12 mouse cellular contexts compared by ENCODE assay signal in genomic region chr8:81768731-81769445, GRCm38 (mm10).
DNase-seq lines count a peak whose midpoint lies in the region; ATAC-seq and TF ChIP-seq lines count a peak whose summit lies in the region.
"Had no signal": no experiment of that assay in that cellular context is flagged by ENCODE, and none has a peak within 500 bp of the region (broad histone marks: within the 10 kb centered on the region; RNA-seq: fewer than 3 reads in every experiment).

No protein-coding gene starts in this region.

- no peak overlapping the region for H3K4me3 ChIP-seq in heart, embryonic 11.5 days (ENCODE audit: low read depth, low read length)
- peak overlapping the region; percentile 66; the same call in 1 of the 2 replicates for H3K4me3 ChIP-seq in G1E (ENCODE audit: low read depth, low read length)
- peak overlapping the region; percentile 36 for H3K4me3 ChIP-seq in limb, embryonic 13.5 days
- H3K4me3 ChIP-seq in left cerebral cortex, adult 2 months: no peak overlapping the region
- H3K4me3 ChIP-seq: forebrain, embryonic 15.5 days had no signal

- no peak for DNase-seq in heart, adult 11 months
- peak; percentile 10 for DNase-seq in kidney, postnatal 14 days
- DNase-seq in kidney, adult 8-10 months: no peak
- no peak for DNase-seq in G1E (ENCODE audit: low spot score)
- no peak for DNase-seq in left cerebral cortex, postnatal 36 days (ENCODE audit: low spot score in 2 of 2)
- DNase-seq in left cerebral cortex, adult 2 months (ENCODE audit: extremely low spot score in 1 of 2, low spot score in 2 of 2): no peak
- DNase-seq: cerebellum, postnatal 25 days; heart, adult 18-20 months had no signal

- H3K9ac ChIP-seq in heart, embryonic 11.5 days (ENCODE audit: low read depth, low read length): no peak overlapping the region
- no peak overlapping the region for H3K9ac ChIP-seq in limb, embryonic 13.5 days
- H3K9ac ChIP-seq: forebrain, embryonic 15.5 days; stomach, embryonic 15.5 days had no signal

- H3K4me2 ChIP-seq in heart, embryonic 11.5 days: peak overlapping the region; percentile 59
- peak overlapping the region; percentile 61 for H3K4me2 ChIP-seq in limb, embryonic 13.5 days (replicated peaks)

- no peaks in the 10 kb centered on the region for H3K27me3 ChIP-seq in heart, embryonic 11.5 days (ENCODE audit: control insufficient read depth, insufficient read depth, low read length)
- no peaks in the 10 kb centered on the region for H3K27me3 ChIP-seq in G1E (ENCODE audit: insufficient read depth, low read length)
- H3K27me3 ChIP-seq in limb, embryonic 13.5 days: no peaks in the 10 kb centered on the region
- H3K27me3 ChIP-seq: stomach, embryonic 15.5 days had no signal

- no peak overlapping the region for H3K27ac ChIP-seq in heart, embryonic 11.5 days (ENCODE audit: low read depth, low read length)
- no peak overlapping the region for H3K27ac ChIP-seq in limb, embryonic 13.5 days
- H3K27ac ChIP-seq in left cerebral cortex, adult 2 months: no peak overlapping the region
- H3K27ac ChIP-seq: forebrain, embryonic 15.5 days had no signal

- no peak for TF ChIP-seq CTCF in G1E (IDR thresholded peaks at IDR 0.05; ENCODE audit: low read depth, low read length)
- no peak for TF ChIP-seq CTCF in left cerebral cortex, adult 2 months (IDR thresholded peaks at IDR 0.05)

- intact Hi-C loops in left cerebral cortex, postnatal 36 days (cut with DNase I): no loop called here
- intact Hi-C loops in left cerebral cortex, adult 2 months (cut with DNase I): no loop called here

- 63% methylated on average over 2 of the region's 2 CpGs for WGBS in heart, embryonic 11.5 days (ENCODE audit: insufficient replicate concordance)
- WGBS in limb, embryonic 13.5 days: 16% methylated on average over 2 of the region's 2 CpGs

- peaks cover 3% of the 10 kb centered on the region; the same call in 1 of the 2 replicates for H3K4me1 ChIP-seq in heart, embryonic 11.5 days (ENCODE audit: control insufficient read depth, insufficient read depth, low read length)
- H3K4me1 ChIP-seq in G1E (ENCODE audit: insufficient read depth, low read depth, low read length): peaks cover 71% of the 10 kb centered on the region
- peaks cover 47% of the 10 kb centered on the region for H3K4me1 ChIP-seq in limb, embryonic 13.5 days
- H3K4me1 ChIP-seq: stomach, embryonic 15.5 days had no signal

- ATAC-seq in heart, embryonic 11.5 days (replicated peaks; ENCODE audit: insufficient number of reproducible peaks, low FRiP score, low TSS enrichment): no peak
- no peak for ATAC-seq in G1E (ENCODE audit: extremely low read depth, insufficient number of reproducible peaks, low FRiP score, poor library complexity, severe bottlenecking)
- ATAC-seq in limb, embryonic 13.5 days (ENCODE audit: low FRiP score, low read depth): no peak
- ATAC-seq: forebrain, embryonic 15.5 days had no signal

- no peaks in the 10 kb centered on the region for H3K9me3 ChIP-seq in heart, embryonic 11.5 days (replicated peaks; ENCODE audit: control insufficient read depth, low read length)
- no peaks in the 10 kb centered on the region for H3K9me3 ChIP-seq in G1E (replicated peaks)
- no peaks in the 10 kb centered on the region for H3K9me3 ChIP-seq in limb, embryonic 13.5 days
- H3K9me3 ChIP-seq: forebrain, embryonic 15.5 days; stomach, embryonic 15.5 days had no signal

- H3K36me3 ChIP-seq in heart, embryonic 11.5 days (ENCODE audit: control insufficient read depth, insufficient read depth, low read length): no peaks in the 10 kb centered on the region
- H3K36me3 ChIP-seq in G1E (replicated peaks): peaks cover 8% of the 10 kb centered on the region
- no peaks in the 10 kb centered on the region for H3K36me3 ChIP-seq in limb, embryonic 13.5 days
- H3K36me3 ChIP-seq: forebrain, embryonic 15.5 days; stomach, embryonic 15.5 days had no signal

Comparison
In these comparisons a context has a peak if more than half of its experiments do, and no peak if none do; other contexts are left out.
1. H3K4me3 ChIP-seq: peak in G1E (single experiment) and limb, embryonic 13.5 days (single experiment); none in heart, embryonic 11.5 days (single experiment) and left cerebral cortex, adult 2 months (single experiment).